Mouse (Mus musculus) inflammation-experienced regulatory T-cells, adult 6 months (primary cell): ENCODE results near the gene Rhag. TPM values are rescaled to one million over a fixed set of nuclear protein-coding genes. Genes with fewer than 3 reads are reported as not detected.

Experiments used
- ATAC-seq: one replicate; pipeline ENCODE4 v1.8.0; 2017
- polyA plus RNA-seq, 3 experiments: library from polyadenylated mRNA; unstranded; fragments of 100-300 nt; shearing (Covaris generic); gene quantifications; one replicate each; pipeline ENCODE4 v1.2.1; 2017

The Rhag gene
- polyA plus RNA-seq, 3 experiments from 2014 or later = not detected

- no peak for ATAC-seq
Measured at GRCm38 (mm10) chr17:40875568-40875967, 64.6 kb downstream of the Rhag start.

GRCm38 (mm10) chr17:40877741-40878140 lies 66.8 kb downstream of the Rhag start:
- no peak for ATAC-seq

- no peak for ATAC-seq
Measured at GRCm38 (mm10) chr17:40879528-40879923, 68.6 kb downstream of the Rhag start.

GRCm38 (mm10) chr17:40879924-40880691 lies 69.2 kb downstream of the Rhag start, which contains the start of gene 9130008F23Rik:
TSS of gene 9130008F23Rik (minus strand) at chr17:40880559.
- peak; percentile 21 for ATAC-seq

GRCm38 (mm10) chr17:40882172-40882571 lies 71.2 kb downstream of the Rhag start:
- ATAC-seq = no peak

- no peak for ATAC-seq
Measured at GRCm38 (mm10) chr17:40885155-40885554, 74.2 kb downstream of the Rhag start.

- no peak for ATAC-seq
Measured at GRCm38 (mm10) chr17:40887849-40888536, 77.1 kb downstream of the Rhag start.

Other genes starting within 250 kb of the Rhag start
- gene Esp6, start 249.6 kb upstream of the Rhag start, polyA plus RNA-seq = not detected
- not detected for gene Esp4, start 212.5 kb upstream of the Rhag start, polyA plus RNA-seq
- gene Esp3, start 179.1 kb upstream of the Rhag start, polyA plus RNA-seq = not detected
- gene Esp1, start 84.0 kb upstream of the Rhag start, polyA plus RNA-seq = not detected
- not detected for gene Crisp2, start 4.1 kb upstream of the Rhag start, polyA plus RNA-seq
- 1 to 10 TPM in 1 of 3 experiments, not detected in 2; 1.8 TPM for gene 9130008F23Rik, start 69.4 kb downstream of the Rhag start, polyA plus RNA-seq
- not detected for gene Glyatl3, start 103.2 kb downstream of the Rhag start, polyA plus RNA-seq
- gene Mut, start 123.6 kb downstream of the Rhag start, polyA plus RNA-seq = 10 to 100 TPM; 15.8 to 17.2 (median 16.3) TPM
- 10 to 100 TPM; 35.5 to 43.5 (median 40.1) TPM for gene Cenpq, start 123.9 kb downstream of the Rhag start, polyA plus RNA-seq